Mouse (Mus musculus) forebrain, embryonic 10.5 days (tissue): ENCODE results near the gene Baiap3. TPM values are rescaled to one million over a fixed set of nuclear protein-coding genes. Genes with fewer than 3 reads are reported as not detected.
"Not testable (repeated sequence)": the region's sequence is repeated elsewhere in the genome, so short reads cannot be mapped to it uniquely, and the experiment has no call there.

Experiments
- DNase-seq: peaks from one replicate; pipeline ENCODE4 v3.0.0-alpha.2; 2017; ENCODE audit warnings: low spot score; ENCODE audit errors: extremely low spot score
- H3K27ac ChIP-seq: fragments of 300-500 bp; sonication (generic); 2 replicates; pipeline ENCODE4 v1.5.1; 2016; ENCODE audit warnings: mild to moderate bottlenecking
- H3K27me3 ChIP-seq: fragments of 300-500 bp; sonication (generic); 2 replicates; pipeline ENCODE4 v1.6.1; 2016; ENCODE audit warnings: mild to moderate bottlenecking; ENCODE audit not compliant: poor library complexity, severe bottlenecking
- H3K36me3 ChIP-seq: fragments of 300-500 bp; sonication (generic); replicated peaks from 2 replicates; pipeline ENCODE4 v1.6.1; 2016; ENCODE audit warnings: mild to moderate bottlenecking, moderate library complexity
- H3K4me1 ChIP-seq: fragments of 300-500 bp; sonication (generic); 2 replicates; pipeline ENCODE4 v1.6.1; 2016
- H3K4me3 ChIP-seq: fragments of 300-500 bp; sonication (generic); 2 replicates; pipeline ENCODE4 v1.5.1; 2016; ENCODE audit warnings: mild to moderate bottlenecking, moderate library complexity
- H3K9me3 ChIP-seq: fragments of 300-500 bp; sonication (generic); 2 replicates; pipeline ENCODE4 v1.6.1; 2016; ENCODE audit warnings: mild to moderate bottlenecking, moderate library complexity
- WGBS: fragments of 180-500 bp; shearing (Covaris S2); methylation state at CpG from one replicate; pipeline ENCODE4 v1.1.7; 2016; 5-methylcytosine and 5-hydroxymethylcytosine counted together
- polyA plus RNA-seq: library from polyadenylated mRNA; unstranded; fragments of >200 nt; fragmentation: Nextera tagmentation; extraction: Ambion mirVana; gene quantifications from 2 replicates; pipeline ENCODE4 v1.2.1, GENCODE M21; 2016

Baiap3 gene
- polyA plus RNA-seq, 1 experiment from 2014 or later = 0.53 TPM

DNA sequence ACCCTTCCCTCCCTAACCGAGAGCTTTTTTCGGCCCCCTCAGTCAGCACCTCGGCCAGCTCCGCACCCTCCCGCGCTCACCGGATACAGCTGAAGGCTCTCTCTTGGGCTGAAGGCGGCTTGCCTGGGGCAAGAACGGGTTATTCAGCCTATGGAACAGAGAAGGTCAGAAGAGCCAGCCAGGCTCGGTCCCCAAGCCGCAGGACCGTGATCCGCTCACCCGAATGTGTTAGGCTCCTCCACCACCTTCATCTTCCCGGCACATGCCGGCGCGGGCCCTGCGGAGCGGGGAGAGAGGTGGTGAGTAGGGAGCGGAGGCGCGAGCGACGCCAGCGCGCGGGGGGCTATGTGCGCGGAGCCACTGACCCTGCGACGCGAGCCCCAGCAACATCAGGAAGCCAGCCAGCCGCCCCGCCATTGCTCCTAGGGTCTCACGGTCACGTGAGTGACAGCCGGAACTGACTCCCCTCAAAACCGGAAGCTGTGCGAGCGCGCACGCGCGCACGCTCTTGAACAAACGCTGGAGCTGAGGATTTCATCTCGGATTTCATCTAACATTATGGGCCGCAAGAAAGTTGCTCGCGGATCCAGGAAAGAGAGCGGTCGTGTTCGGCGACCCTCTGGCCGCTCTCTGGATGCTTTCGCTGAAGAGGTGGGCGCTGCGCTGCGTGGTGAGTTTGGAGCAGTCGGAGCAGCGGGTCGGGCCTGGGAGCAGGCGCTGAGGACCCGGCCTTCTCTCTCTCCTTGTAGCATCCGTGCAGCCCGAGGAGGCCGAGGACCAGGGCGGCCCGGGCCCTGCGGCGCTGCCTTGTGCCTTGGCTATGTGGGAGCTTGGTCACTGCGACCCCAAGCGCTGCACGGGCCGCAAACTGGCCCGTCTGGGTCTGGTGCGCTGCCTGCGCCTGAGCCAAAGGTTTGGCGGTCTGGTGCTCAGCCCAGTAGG is 16.2 kb downstream of the Baiap3 start, which contains the start of the genes Gnptg and Tsr3:
Gnptg (minus strand) TSS at position 430 of the 942 bp plus-strand sequence.
Tsr3 (plus strand) TSS at position 476 of the 942 bp plus-strand sequence.
- DNase-seq = peak; percentile 92
- peaks cover 27% of the 10 kb centered on the region for H3K4me1 ChIP-seq
- no peaks in the 10 kb centered on the region for H3K9me3 ChIP-seq
- peak within 1 kb of the TSS; percentile 65 for H3K4me3 ChIP-seq
- peaks cover 60% of the 10 kb centered on the region for H3K36me3 ChIP-seq
- H3K27me3 ChIP-seq = no peaks in the 10 kb centered on the region
- under 1% methylated on average over 80 of the region's 80 CpGs for WGBS
- peak within 1 kb of the TSS; percentile 91 for H3K27ac ChIP-seq

GRCm38 (mm10) chr17:25235635-25236034 is 20.5 kb downstream of the Baiap3 start:
- 89% methylated on average over 9 of the region's 9 CpGs for whole genome bisulfite sequencing
- peaks cover 11% of the 10 kb centered on the region for H3K4me1 ChIP-seq
- no peaks in the 10 kb centered on the region for H3K27me3 ChIP-seq

GRCm38 (mm10) chr17:25231621-25232020 is 24.5 kb downstream of the Baiap3 start:
- not testable (repeated sequence) for DNase-seq, H3K27ac ChIP-seq, H3K4me1 ChIP-seq, H3K4me3 ChIP-seq, H3K27me3 ChIP-seq, H3K9me3 ChIP-seq
- WGBS = 98% methylated on average over 8 of the region's 11 CpGs
- H3K36me3 ChIP-seq = peaks cover 48% of the 10 kb centered on the region

More at GRCm38 (mm10) chr17:25235635-25236034, 20.5 kb downstream of the Baiap3 start:
- no peak for DNase-seq
- no peak overlapping the region for H3K27ac ChIP-seq
- peaks cover 39% of the 10 kb centered on the region for H3K36me3 ChIP-seq
- no peaks in the 10 kb centered on the region for H3K9me3 ChIP-seq
- H3K4me3 ChIP-seq = no peak overlapping the region

- no peaks in the 10 kb centered on the region for H3K27me3 ChIP-seq
- no peak for DNase-seq
- H3K4me3 ChIP-seq = no peak overlapping the region
- H3K36me3 ChIP-seq = peaks cover 47% of the 10 kb centered on the region
- WGBS = 96% methylated on average over 3 of the region's 3 CpGs
- no peak overlapping the region for H3K27ac ChIP-seq
- no peaks in the 10 kb centered on the region for H3K4me1 ChIP-seq
- H3K9me3 ChIP-seq = no peaks in the 10 kb centered on the region
Observed at GRCm38 (mm10) chr17:25230700-25231099, 25.5 kb downstream of the Baiap3 start.

DNA sequence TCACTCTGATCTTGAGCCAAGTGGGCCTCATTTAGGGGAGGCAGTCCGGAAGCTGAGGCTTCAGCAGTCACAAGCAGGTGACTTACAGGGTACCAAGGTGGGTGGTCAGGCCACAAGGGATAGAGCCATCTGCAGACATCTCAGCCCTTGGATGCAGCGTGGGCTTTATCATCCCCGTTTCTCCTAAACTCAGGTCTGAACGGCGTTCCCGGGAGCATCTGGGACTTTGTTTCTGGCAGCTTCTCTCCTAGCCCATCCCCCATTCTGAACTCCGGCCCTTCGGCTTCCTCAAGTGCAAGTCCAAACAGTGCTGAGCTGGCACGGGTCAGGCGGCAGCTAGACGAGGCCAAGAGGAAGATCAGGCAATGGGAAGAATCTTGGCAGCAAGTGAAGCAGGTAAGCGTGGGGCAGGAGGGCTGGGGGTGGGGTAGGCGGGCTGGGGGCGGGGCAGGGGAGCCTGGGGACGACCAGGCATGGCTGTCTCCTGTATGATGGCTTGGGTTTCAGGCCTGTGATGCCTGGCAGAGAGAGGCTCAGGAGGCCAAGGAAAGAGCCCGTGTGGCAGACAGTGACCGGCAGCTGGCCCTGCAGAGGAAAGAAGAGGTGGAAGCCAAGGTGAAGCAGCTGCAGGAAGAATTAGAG is 26.0 kb downstream of the Baiap3 start:
- H3K27ac ChIP-seq = not testable (repeated sequence)
- H3K36me3 ChIP-seq = peaks cover 41% of the 10 kb centered on the region
- WGBS = 85% methylated on average over 17 of the region's 17 CpGs

DNA sequence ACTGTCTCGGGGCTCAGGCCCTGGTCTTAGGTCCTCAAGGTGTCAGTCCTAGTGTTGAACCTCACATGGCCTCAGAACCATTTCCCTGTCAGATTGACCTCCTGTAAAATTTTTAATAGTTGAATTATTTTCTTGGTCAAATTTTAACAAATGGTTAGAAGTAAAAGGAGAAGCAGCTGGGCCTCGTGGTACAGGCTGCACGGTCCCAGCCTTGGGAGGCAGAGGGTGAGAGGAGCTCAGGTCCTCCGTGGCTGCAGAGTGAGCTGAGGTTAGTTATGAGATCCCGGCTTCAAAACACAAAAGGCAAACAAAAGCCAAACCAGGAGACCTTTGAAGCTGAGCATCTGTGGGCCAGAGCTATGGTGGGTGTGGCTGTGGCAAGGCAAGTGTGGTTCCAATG is 28.2 kb downstream of the Baiap3 start:
- 89% methylated on average over 5 of the region's 5 CpGs for WGBS
- Histone ChIP-seq H3K9me3 (no peaks in the 10 kb centered on the region), H3K4me1 (no peaks in the 10 kb centered on the region), H3K36me3 (peaks cover 31% of the 10 kb centered on the region), H3K27me3 (0 out of 2 replicates have a peak, but pooled peaks cover 5% of the 10 kb centered on the region), H3K4me3 (no peak overlapping the region), H3K27ac (no peak overlapping the region)
- DNase-seq = no peak

More for the DNA sequence above, 26.0 kb downstream of the Baiap3 start:
- H3K9me3 ChIP-seq, DNase-seq, H3K4me3 ChIP-seq, H3K4me1 ChIP-seq, H3K27me3 ChIP-seq: not testable (repeated sequence)

GRCm38 (mm10) chr17:25225659-25226058 is 30.5 kb downstream of the Baiap3 start:
- peaks cover 22% of the 10 kb centered on the region for H3K36me3 ChIP-seq
- H3K4me3 ChIP-seq = no peak overlapping the region
- H3K4me1 ChIP-seq = peaks cover 22% of the 10 kb centered on the region
- no peaks in the 10 kb centered on the region for H3K9me3 ChIP-seq
- H3K27me3 ChIP-seq = 0 out of 2 replicates have a peak, but pooled peaks cover 15% of the 10 kb centered on the region
- no peak overlapping the region for H3K27ac ChIP-seq
- 92% methylated on average over 4 of the region's 4 CpGs for WGBS
- no peak for DNase-seq

GRCm38 (mm10) chr17:25224586-25225222 is 31.5 kb downstream of the Baiap3 start:
- Histone ChIP-seq H3K27me3 (0 out of 2 replicates have a peak, but pooled peaks cover 17% of the 10 kb centered on the region), H3K27ac (no peak overlapping the region), H3K36me3 (peaks cover 14% of the 10 kb centered on the region), H3K4me3 (no peak overlapping the region), H3K4me1 (peaks cover 22% of the 10 kb centered on the region), H3K9me3 (no peaks in the 10 kb centered on the region)
- 88% methylated on average over 7 of the region's 7 CpGs for WGBS
- no peak for DNase-seq

- 39% methylated on average over 6 of the region's 6 CpGs for WGBS
- H3K4me1 ChIP-seq = peaks cover 22% of the 10 kb centered on the region
- peak overlapping the region; percentile 45 for H3K27ac ChIP-seq
- peak overlapping the region; percentile 59 for H3K4me3 ChIP-seq
- H3K9me3 ChIP-seq = no peaks in the 10 kb centered on the region
- no peak for DNase-seq
- peaks cover 15% of the 10 kb centered on the region for H3K36me3 ChIP-seq
- 0 out of 2 replicates have a peak, but pooled peaks cover 17% of the 10 kb centered on the region for H3K27me3 ChIP-seq
Observed at GRCm38 (mm10) chr17:25222951-25223601, 33.1 kb downstream of the Baiap3 start.

DNA sequence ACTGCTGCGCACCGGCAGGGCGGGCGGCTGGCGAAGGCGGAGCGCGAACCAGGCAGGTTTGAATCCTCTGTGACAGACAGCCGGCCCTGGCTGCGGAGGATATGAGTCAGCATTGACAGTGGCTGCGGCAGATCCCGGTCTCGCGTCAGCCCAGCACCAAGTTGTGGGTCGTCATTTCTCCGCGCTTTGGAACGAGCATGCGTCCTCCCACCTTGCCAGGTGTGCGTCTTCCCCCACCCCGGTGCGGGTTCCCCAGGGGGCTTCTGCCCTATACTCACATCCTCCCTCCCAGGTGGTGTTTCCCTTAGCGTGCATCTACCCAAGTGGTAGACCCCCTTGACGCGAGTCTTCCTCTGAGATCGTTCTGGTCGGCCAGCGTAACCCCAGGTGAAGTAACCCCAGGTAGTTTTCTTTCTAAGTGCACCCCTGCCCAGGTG is 33.6 kb downstream of the Baiap3 start:
- DNase-seq, H3K9me3 ChIP-seq: not testable (repeated sequence)
- H3K4me3 ChIP-seq = peak overlapping the region; percentile 59
- peaks cover 15% of the 10 kb centered on the region for H3K36me3 ChIP-seq
- H3K4me1 ChIP-seq = peaks cover 22% of the 10 kb centered on the region
- peak overlapping the region; percentile 45 for H3K27ac ChIP-seq
- H3K27me3 ChIP-seq = 0 out of 2 replicates have a peak, but pooled peaks cover 17% of the 10 kb centered on the region
- 7% methylated on average over 14 of the region's 28 CpGs for WGBS

DNA sequence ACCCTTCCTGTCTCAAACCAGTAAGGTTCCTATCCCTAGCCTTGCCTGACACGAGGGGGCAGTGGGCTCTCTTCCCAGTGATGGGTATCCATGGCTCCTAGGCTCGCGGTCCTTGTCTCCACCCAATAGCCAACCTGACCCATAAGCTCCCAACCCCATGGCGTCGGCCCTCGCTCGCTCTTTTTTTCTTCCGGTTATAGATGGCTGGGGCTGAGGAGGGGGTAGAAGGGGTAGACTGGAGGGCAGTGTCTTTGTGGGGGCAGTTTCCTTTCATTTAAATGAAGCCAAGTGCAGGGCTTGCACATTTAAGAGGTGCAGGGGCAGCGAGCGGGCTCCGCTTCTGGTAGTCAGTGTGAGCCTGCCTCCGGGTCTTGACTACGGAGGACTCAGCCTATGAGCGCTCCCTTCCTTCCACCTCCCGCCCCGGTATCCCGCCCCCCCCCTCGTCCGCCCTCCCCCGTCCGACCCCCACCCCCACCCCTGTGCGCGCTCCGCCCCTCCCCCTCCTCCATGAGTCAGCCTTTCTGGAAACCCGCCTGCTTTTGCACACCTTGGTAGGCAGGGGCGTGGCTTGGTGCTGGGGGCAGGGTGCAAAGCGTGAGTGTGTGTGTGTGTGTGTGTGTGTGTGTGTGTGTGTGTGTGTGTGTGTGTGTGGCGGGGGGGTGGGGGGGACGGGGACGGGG is 34.2 kb downstream of the Baiap3 start:
- Histone ChIP-seq H3K36me3 (peaks cover 15% of the 10 kb centered on the region), H3K27ac (peak overlapping the region; percentile 77), H3K4me1 (peaks cover 22% of the 10 kb centered on the region), H3K27me3 (0 out of 2 replicates have a peak, but pooled peaks cover 17% of the 10 kb centered on the region), H3K9me3 (no peaks in the 10 kb centered on the region), H3K4me3 (peak overlapping the region; percentile 59)
- peak; percentile 53 for DNase-seq
- under 1% methylated on average over 18 of the region's 30 CpGs for WGBS
